Mouse (Mus musculus): Measurements from ENCODE around the gene Tradd.

The Tradd gene

GRCm38 (mm10) chr8:105264024-105264982, at the start of gene Tradd, which contains the start of gene Fbxl8:
Gene Tradd, minus strand, starts transcription at chr8:105264609.
Gene Fbxl8, plus strand, starts transcription at chr8:105264648.
- peak; percentile 84 for DNase-seq

GRCm38 (mm10) chr8:105313622-105314402, 49.4 kb upstream of the Tradd start:
- peak; percentile 49 for DNase-seq

GRCm38 (mm10) chr8:105312891-105313481, 48.6 kb upstream of the Tradd start:
- peak; percentile 63 for DNase-seq

- peak; percentile 59 for DNase-seq
Measured at GRCm38 (mm10) chr8:105311718-105312117, 47.3 kb upstream of the Tradd start.

- no peak for DNase-seq
Measured at GRCm38 (mm10) chr8:105310118-105310517, 45.7 kb upstream of the Tradd start.

GRCm38 (mm10) chr8:105309142-105309847, 44.9 kb upstream of the Tradd start:
- DNase-seq = no peak

- no peak for DNase-seq
Measured at GRCm38 (mm10) chr8:105308428-105308827, 44.0 kb upstream of the Tradd start.

GRCm38 (mm10) chr8:105307670-105308069, 43.3 kb upstream of the Tradd start:
- DNase-seq = no peak

- DNase-seq = no peak
Measured at GRCm38 (mm10) chr8:105306146-105306691, 41.8 kb upstream of the Tradd start.

GRCm38 (mm10) chr8:105305211-105306145, 41.1 kb upstream of the Tradd start, which contains the start of gene Elmo3:
Gene Elmo3, plus strand, starts transcription at chr8:105305601.
- peak; percentile 81 for DNase-seq

GRCm38 (mm10) chr8:105304325-105305210, 40.2 kb upstream of the Tradd start:
- DNase-seq = peak; percentile 56

- no peak for DNase-seq
Measured at GRCm38 (mm10) chr8:105303874-105304273, 39.5 kb upstream of the Tradd start.

GRCm38 (mm10) chr8:105303396-105303795, 39.0 kb upstream of the Tradd start:
- DNase-seq = no peak

- DNase-seq = peak; percentile 95
Measured at GRCm38 (mm10) chr8:105299962-105300361, 35.6 kb upstream of the Tradd start.

- DNase-seq = peak; percentile 68
Measured at GRCm38 (mm10) chr8:105298351-105299252, 34.2 kb upstream of the Tradd start.

- peak; percentile 95 for DNase-seq
Measured at GRCm38 (mm10) chr8:105297511-105298192, 33.2 kb upstream of the Tradd start, which contains the start of gene E2f4. Gene E2f4, plus strand, starts transcription at chr8:105297663.

GRCm38 (mm10) chr8:105295895-105296573, 31.6 kb upstream of the Tradd start, which contains the start of gene Exoc3l:
Gene Exoc3l, minus strand, starts transcription at chr8:105296101.
- no peak for DNase-seq
